Mouse (Mus musculus): ENCODE results near the gene Aga. TPM values are rescaled to one million over a fixed set of nuclear protein-coding genes. Genes with fewer than 3 reads are reported as not detected.

The Aga gene
- polyA plus RNA-seq, 1 experiment: 16.0 TPM

DNA sequence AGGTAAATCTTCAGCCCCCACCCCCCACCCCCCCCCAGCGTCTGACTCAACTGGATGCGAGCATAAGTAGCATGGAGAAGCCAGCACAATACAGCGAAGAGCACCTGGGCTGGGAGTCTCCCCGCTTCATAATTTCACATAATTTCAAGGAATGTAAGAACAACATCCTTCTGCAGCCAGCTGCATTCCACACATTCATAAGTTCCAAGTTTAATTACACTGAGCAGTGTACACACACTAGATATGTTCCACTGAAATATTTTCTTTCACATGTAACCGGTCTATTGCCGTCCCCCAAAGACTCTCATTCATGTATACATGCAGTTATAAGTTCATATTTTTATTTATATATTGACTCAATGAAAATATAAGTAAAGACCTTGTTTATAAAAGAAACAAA, 54.7 kb downstream of the Aga start:
- 72% methylated on average over 6 of the region's 6 CpGs for WGBS

More for the DNA sequence above, 54.7 kb downstream of the Aga start:
- Histone ChIP-seq H3K27ac (ENCODE audit: insufficient read depth, low read depth, low read length) (no peak overlapping the region), H3K27me3 (replicated peaks; ENCODE audit: control insufficient read depth, insufficient read depth, low read length) (no peaks in the 10 kb centered on the region; the same call in 1 of the 2 replicates), H3K4me1 (ENCODE audit: control insufficient read depth, insufficient read depth, low read length) (no peaks in the 10 kb centered on the region), H3K4me3 (ENCODE audit: insufficient read depth, low read depth, low read length) (no peak overlapping the region), H3K36me3 (ENCODE audit: control insufficient read depth, insufficient read depth, low read length) (no peaks in the 10 kb centered on the region)
- DNase-seq: no peak
- TF ChIP-seq POLR2A (IDR thresholded peaks at IDR 0.05; ENCODE audit: low read depth, low read length) (no peak), CTCF (conservative IDR thresholded peaks at IDR 0.05; ENCODE audit: insufficient read depth, insufficient read length, low read depth, low read length) (no peak)

Other genes with a start within 250 kb of the Aga start
- gene Neil3, start 127.3 kb downstream of the Aga start, polyA plus RNA-seq (2012; rRNA removed): 0.08 and 0.13 TPM in 2 replicates